Mouse (Mus musculus): ENCODE results near the gene Cdh22.

DNA sequence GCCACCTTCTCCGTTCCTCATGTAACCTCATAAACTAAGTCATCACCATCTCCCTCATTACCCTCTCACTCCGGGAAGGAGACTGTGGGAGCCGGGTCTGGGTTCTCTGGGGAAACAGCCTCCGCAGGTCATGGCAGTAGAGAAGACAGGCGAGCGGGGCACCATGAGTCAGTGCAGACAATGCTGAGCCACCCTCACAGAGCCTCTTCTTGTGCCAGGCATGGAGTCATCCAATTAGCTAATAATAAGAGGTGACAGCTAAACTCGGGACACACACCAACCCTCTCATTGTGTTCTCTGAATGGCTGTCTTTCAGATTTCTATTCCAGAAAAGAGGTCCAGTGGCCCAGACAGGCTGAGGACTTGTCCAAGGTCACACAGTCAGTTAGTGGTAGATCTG, 43.2 kb downstream of the Cdh22 start:
- no peak for TF ChIP-seq CTCF (IDR thresholded peaks at IDR 0.05; ENCODE audit: borderline replicate concordance, insufficient read depth, low read length)
- TF ChIP-seq POLR2A (IDR thresholded peaks at IDR 0.05; ENCODE audit: low read depth, low read length) = no peak
